Mouse (Mus musculus) bone marrow, adult 2 months (tissue): ENCODE data around the gene Kcne4.

Experiments
- CTCF ChIP-seq: fragments of 200-500 bp; IDR thresholded peaks from 2 replicates; pipeline ENCODE4 v1.5.1; 2011; ENCODE audit warnings: low read length, control low read depth; ENCODE audit not compliant: control insufficient read depth, insufficient read depth
- POLR2A ChIP-seq: fragments of 200-500 bp; IDR thresholded peaks from 2 replicates; pipeline ENCODE4 v1.6.1; 2011; ENCODE audit warnings: low read depth, mild to moderate bottlenecking, control low read depth, low read length, borderline replicate concordance; ENCODE audit not compliant: control insufficient read depth

DNA sequence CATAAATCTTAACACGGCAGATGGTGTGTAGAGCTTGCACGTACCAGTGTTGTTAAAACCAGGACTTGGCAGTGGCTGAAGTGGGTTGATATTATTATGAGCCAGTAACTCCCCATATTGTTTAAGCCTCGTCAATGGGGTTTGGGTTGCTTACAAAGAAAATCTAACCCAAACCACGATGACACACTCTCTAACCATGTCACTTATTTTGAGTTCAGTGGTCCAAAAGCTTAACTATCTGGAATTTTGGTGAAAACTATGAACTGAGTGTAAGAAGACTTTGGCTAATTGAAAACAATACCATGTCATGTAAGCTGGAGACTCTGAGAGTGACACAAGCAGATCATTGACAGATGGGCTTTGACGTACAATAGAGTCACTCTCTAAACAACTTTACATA lies 49.4 kb downstream of the Kcne4 start:
- no peak for TF ChIP-seq CTCF
- TF ChIP-seq POLR2A, result no peak
